Mouse (Mus musculus): ENCODE data around the gene Serpinb6a. TPM values are rescaled to one million over a fixed set of nuclear protein-coding genes. Genes with fewer than 3 reads are reported as not detected.

The Serpinb6a gene
- polyA plus RNA-seq, 1 experiment from 2014 or later = 38.8 TPM

DNA sequence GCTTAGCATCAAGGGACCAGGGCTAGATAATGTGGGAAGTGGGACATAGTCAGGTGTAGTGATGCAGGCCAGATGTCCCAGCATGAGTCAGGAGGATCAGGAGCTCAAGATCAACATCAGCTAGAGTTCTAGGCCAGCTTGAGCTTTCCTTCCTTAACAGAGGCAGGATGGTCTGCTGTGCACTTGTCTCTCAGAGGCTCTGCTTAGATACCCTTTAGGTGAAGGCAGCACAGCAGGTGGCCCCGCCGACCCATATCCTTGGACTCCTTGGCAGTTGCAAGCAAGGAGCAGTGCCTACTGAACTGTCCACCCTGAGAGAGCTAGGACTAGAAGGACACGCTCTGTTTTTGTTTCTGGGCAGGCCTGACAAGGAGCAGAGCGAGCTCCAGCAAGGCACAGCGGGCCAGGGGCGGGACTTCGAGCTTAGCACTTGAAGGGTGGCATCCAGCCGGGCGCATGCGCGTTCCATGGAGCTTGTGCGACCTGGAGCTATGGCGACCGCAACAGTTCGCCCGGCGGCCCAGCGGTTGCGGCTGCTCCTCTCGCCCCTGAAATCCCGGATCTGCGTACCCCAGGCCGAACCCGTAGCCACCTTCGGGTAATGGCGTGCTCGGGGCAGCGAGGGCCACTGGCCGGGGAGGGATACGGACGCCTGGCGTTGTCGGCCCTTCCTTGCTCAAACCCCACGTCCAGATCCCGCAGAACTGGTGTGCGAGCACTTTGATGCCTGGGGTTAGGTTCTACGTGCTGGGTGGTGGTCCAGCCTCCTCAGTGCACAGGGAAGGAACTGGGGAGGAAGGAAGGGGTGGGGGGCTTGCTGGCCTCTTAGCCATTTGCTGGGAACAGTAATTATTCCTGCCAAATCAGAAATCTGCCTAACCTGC is 34.8 kb upstream of the Serpinb6a start, which contains the start of gene Bphl:
TSS of gene Bphl (plus strand) at position 426 of the 884 bp plus-strand sequence.
- WGBS = under 1% methylated on average over 37 of the region's 37 CpGs
- H3K4me1 ChIP-seq = peaks cover 6% of the 10 kb centered on the region
- H3K36me3 ChIP-seq = peaks cover 7% of the 10 kb centered on the region
- H3K27ac ChIP-seq = peak within 1 kb of the TSS; percentile 70
- H3K4me3 ChIP-seq = peak within 1 kb of the TSS; percentile 68
- H3K9me3 ChIP-seq = no peaks in the 10 kb centered on the region; the same call in 1 of the 2 replicates
- H3K27me3 ChIP-seq (replicated peaks) = no peaks in the 10 kb centered on the region
- ATAC-seq (ENCODE audit: low FRiP score, low read depth) = peak; percentile 94
- H3K9ac ChIP-seq = peak within 1 kb of the TSS; percentile 88
- peak within 1 kb of the TSS; percentile 76 for H3K4me2 ChIP-seq (replicated peaks)

DNA sequence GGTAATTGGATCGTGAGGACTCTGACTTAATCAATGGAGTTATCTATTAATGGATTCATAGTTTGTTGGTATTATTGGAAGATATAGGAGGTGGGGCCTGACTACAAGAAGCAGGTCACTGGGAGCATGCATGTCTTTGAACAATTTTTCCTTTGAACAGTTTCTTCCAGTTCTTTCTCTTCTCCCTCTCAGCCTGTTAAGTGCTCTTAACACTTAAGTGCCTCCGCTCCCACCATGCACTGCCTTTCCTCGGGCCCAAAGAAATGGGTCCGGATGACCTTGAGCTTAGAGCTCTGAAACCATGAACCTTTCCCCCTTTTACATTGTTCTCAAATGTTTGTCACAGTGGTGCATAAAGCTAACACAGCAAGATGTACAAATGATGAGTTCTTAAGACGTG is 34.1 kb upstream of the Serpinb6a start:
- Histone ChIP-seq H3K4me2 (replicated peaks) (no peak overlapping the region), H3K9me3 (no peaks in the 10 kb centered on the region; the same call in 1 of the 2 replicates)

GRCm38 (mm10) chr13:34035424-34035823 is 32.8 kb upstream of the Serpinb6a start:
- Histone ChIP-seq H3K27me3 (replicated peaks) (no peaks in the 10 kb centered on the region), H3K9ac (no peak overlapping the region), H3K4me2 (replicated peaks) (no peak overlapping the region), H3K4me3 (no peak overlapping the region), H3K9me3 (no peaks in the 10 kb centered on the region; the same call in 1 of the 2 replicates), H3K27ac (no peak overlapping the region), H3K4me1 (peaks cover 6% of the 10 kb centered on the region), H3K36me3 (peaks cover 9% of the 10 kb centered on the region)
- ATAC-seq (ENCODE audit: low FRiP score, low read depth) = no peak
- 90% methylated on average over 3 of the region's 3 CpGs for WGBS

More for the DNA sequence above, 34.1 kb upstream of the Serpinb6a start:
- Histone ChIP-seq H3K9ac (no peak overlapping the region), H3K27ac (no peak overlapping the region), H3K27me3 (replicated peaks) (no peaks in the 10 kb centered on the region), H3K36me3 (peaks cover 9% of the 10 kb centered on the region), H3K4me1 (peaks cover 6% of the 10 kb centered on the region), H3K4me3 (no peak overlapping the region)
- 0 out of 2 replicates have a peak, but pooled peaks have one; percentile 3 for ATAC-seq (ENCODE audit: low FRiP score, low read depth)
- WGBS = 87% methylated on average over 5 of the region's 5 CpGs

GRCm38 (mm10) chr13:34032041-34032440 is 29.4 kb upstream of the Serpinb6a start:
- Histone ChIP-seq H3K4me2 (replicated peaks) (no peak overlapping the region), H3K27ac (no peak overlapping the region), H3K36me3 (peaks cover 6% of the 10 kb centered on the region), H3K4me1 (no peaks in the 10 kb centered on the region), H3K27me3 (replicated peaks) (no peaks in the 10 kb centered on the region), H3K4me3 (no peak overlapping the region), H3K9me3 (no peaks in the 10 kb centered on the region), H3K9ac (no peak overlapping the region)
- WGBS = 72% methylated on average over 2 of the region's 2 CpGs
- no peak for ATAC-seq (ENCODE audit: low FRiP score, low read depth)

DNA sequence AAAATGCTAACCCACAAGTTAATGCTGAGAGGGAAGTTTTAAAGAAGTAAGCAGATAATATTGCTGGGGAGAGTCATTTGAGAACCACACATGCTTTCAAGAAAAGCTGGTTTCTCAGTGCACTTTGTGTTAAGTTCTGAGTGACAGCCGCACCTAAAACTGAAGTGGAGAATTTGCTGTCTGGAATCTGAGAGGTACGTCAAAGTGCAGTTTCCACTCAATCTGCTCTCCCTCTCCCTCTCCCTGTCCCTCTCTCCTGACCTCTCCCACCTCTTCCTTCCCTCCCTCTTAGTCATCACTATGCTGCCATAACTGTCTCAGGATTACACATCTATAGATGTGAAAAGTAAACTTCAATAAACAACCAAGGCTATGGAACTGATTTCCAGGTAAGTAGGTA is 19.4 kb upstream of the Serpinb6a start:
- Histone ChIP-seq H3K27me3 (replicated peaks) (no peaks in the 10 kb centered on the region), H3K27ac (no peak overlapping the region), H3K9ac (no peak overlapping the region), H3K4me2 (replicated peaks) (no peak overlapping the region), H3K4me3 (no peak overlapping the region), H3K4me1 (no peaks in the 10 kb centered on the region), H3K36me3 (peaks cover 22% of the 10 kb centered on the region), H3K9me3 (no peaks in the 10 kb centered on the region)
- 85% methylated on average over 2 of the region's 2 CpGs for WGBS
- ATAC-seq (ENCODE audit: low FRiP score, low read depth) = no peak

DNA sequence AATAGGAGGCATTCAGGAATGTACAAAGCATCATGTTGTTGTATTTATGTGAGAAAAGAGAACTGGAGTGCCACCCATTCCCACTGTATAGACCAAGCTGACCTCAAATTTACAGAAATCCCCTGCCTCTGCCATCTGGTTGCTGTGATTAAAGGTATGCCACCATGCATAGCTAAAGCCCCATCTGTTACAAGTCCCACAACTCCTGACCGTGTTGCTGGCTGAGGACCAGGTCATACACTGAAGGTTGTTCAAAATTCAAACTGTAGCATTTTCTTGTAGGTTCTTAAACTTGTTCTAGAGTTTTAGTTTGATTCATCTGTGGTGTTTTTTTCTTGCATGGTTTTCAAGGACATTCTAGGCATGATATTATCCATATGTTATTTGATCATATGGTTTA is 15.9 kb upstream of the Serpinb6a start:
- ATAC-seq (ENCODE audit: low FRiP score, low read depth) = no peak
- Histone ChIP-seq H3K27me3 (replicated peaks) (no peaks in the 10 kb centered on the region), H3K9ac (no peak overlapping the region), H3K27ac (no peak overlapping the region), H3K4me1 (no peaks in the 10 kb centered on the region), H3K9me3 (no peaks in the 10 kb centered on the region), H3K4me2 (replicated peaks) (no peak overlapping the region), H3K36me3 (peaks cover 25% of the 10 kb centered on the region), H3K4me3 (no peak overlapping the region)
- WGBS = 91% methylated on average over 1 of the region's 1 CpGs

DNA sequence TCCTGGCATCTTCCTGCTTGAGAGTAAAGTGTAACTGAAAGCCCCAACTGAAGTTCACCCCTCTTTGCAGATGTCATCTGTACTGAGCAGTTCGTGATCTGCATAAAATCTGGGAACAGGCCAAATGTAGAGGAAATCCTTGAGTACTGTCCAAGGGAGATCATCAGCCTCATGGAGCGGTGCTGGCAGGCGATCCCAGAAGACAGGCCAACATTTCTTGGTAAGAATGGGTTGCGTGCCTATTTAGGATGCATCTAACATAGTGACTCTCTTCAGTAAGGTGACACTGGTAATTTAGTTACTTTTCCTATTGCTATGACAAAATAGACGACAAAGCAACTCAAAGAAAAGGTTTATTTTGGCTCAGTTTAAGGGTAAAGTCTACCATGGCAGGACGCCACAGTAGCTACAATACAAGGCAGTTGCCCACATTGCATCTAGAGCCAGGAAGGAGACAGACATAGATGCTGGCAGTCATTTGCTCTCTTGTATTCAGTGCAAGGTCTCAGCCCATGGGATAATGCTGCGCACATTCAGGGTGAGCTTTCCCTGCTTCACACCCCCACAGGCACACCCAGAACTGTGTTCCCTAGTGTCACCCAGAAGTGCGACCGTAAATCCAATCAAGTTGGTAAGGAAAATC is 14.5 kb upstream of the Serpinb6a start:
- no peaks in the 10 kb centered on the region for H3K9me3 ChIP-seq
- no peak for ATAC-seq (ENCODE audit: low FRiP score, low read depth)
- no peak overlapping the region for H3K4me2 ChIP-seq (replicated peaks)
- no peak overlapping the region for H3K9ac ChIP-seq
- WGBS = 95% methylated on average over 9 of the region's 9 CpGs
- H3K4me1 ChIP-seq = no peaks in the 10 kb centered on the region
- H3K4me3 ChIP-seq = no peak overlapping the region
- H3K27ac ChIP-seq = no peak overlapping the region
- H3K36me3 ChIP-seq = peaks cover 25% of the 10 kb centered on the region
- H3K27me3 ChIP-seq (replicated peaks) = no peaks in the 10 kb centered on the region

DNA sequence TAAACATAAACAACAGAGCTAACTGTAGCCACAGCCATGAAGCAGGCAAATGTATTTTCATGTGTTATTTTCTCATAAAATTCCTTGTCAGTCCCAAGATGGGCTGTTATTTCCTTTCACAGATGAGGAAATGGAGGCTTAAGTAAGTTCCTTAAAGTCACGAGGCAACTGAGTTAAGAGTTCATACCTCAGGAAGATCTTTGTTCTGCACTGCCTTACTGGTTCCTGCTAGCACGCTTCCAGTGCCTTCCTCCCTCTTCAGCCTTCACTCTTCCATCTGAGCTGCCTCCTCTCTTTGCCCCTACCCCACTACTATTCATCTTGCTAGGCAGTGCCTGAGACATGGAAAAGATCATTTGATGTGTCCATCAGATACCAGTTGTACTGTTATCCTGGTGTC is 4.6 kb upstream of the Serpinb6a start:
- H3K4me3 ChIP-seq = no peak overlapping the region
- WGBS = 76% methylated on average over 2 of the region's 2 CpGs
- no peak overlapping the region for H3K27ac ChIP-seq
- H3K9me3 ChIP-seq = no peaks in the 10 kb centered on the region
- ATAC-seq (ENCODE audit: low FRiP score, low read depth) = no peak
- H3K27me3 ChIP-seq (replicated peaks) = no peaks in the 10 kb centered on the region
- H3K4me2 ChIP-seq (replicated peaks) = no peak overlapping the region
- H3K4me1 ChIP-seq = 0 out of 2 replicates have a peak, but pooled peaks cover 5% of the 10 kb centered on the region
- no peak overlapping the region for H3K9ac ChIP-seq
- H3K36me3 ChIP-seq = peaks cover 4% of the 10 kb centered on the region; the same call in 1 of the 2 replicates

GRCm38 (mm10) chr13:34003058-34003457 is 464 bp upstream of the Serpinb6a start:
- peak; percentile 3; the same call in 1 of the 2 replicates for ATAC-seq (ENCODE audit: low FRiP score, low read depth)
- H3K27ac ChIP-seq = no peak overlapping the region

GRCm38 (mm10) chr13:33995197-33995596 is 7.4 kb downstream of the Serpinb6a start:
- no peak for ATAC-seq (ENCODE audit: low FRiP score, low read depth)
- no peak overlapping the region for H3K9ac ChIP-seq
- no peaks in the 10 kb centered on the region for H3K4me1 ChIP-seq
- no peaks in the 10 kb centered on the region for H3K27me3 ChIP-seq (replicated peaks)
- H3K27ac ChIP-seq = no peak overlapping the region
- H3K4me3 ChIP-seq = no peak overlapping the region
- no peak overlapping the region for H3K4me2 ChIP-seq (replicated peaks)
- H3K36me3 ChIP-seq = no peaks in the 10 kb centered on the region
- 24% methylated on average over 1 of the region's 1 CpGs for WGBS
- no peaks in the 10 kb centered on the region for H3K9me3 ChIP-seq

More at GRCm38 (mm10) chr13:34003058-34003457, 464 bp upstream of the Serpinb6a start:
- 11% methylated on average over 5 of the region's 5 CpGs for WGBS
- Histone ChIP-seq H3K4me1 (0 out of 2 replicates have a peak, but pooled peaks cover 8% of the 10 kb centered on the region), H3K4me3 (peak overlapping the region; percentile 94), H3K4me2 (replicated peaks) (peak overlapping the region; percentile 80), H3K27me3 (replicated peaks) (no peaks in the 10 kb centered on the region), H3K9ac (peak overlapping the region; percentile 94), H3K9me3 (no peaks in the 10 kb centered on the region), H3K36me3 (no peaks in the 10 kb centered on the region)

DNA sequence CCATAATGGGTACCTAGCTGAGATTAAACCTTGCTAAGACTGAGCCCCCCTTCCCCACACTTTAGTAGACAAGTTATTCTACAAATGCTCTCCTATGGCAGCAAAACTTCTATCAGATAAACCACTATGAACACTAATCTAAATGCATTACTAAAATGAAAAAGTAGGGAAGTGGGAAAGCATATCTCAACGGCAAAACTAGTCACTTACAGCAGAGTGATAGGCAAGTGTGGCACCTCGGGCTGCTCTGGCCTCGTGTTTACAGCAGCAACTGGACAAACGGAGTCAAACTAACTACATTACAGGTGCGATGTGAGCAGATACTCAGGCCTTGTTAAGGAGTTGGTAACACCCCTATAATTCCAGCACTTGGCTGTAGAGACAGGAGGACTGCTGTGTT is 13.0 kb downstream of the Serpinb6a start:
- no peak overlapping the region for H3K27ac ChIP-seq
- H3K9me3 ChIP-seq = no peaks in the 10 kb centered on the region
- no peaks in the 10 kb centered on the region for H3K4me1 ChIP-seq
- H3K4me3 ChIP-seq = no peak overlapping the region
- no peaks in the 10 kb centered on the region for H3K36me3 ChIP-seq
- H3K9ac ChIP-seq = no peak overlapping the region
- ATAC-seq (ENCODE audit: low FRiP score, low read depth) = no peak
- 82% methylated on average over 5 of the region's 5 CpGs for WGBS
- no peak overlapping the region for H3K4me2 ChIP-seq (replicated peaks)
- H3K27me3 ChIP-seq (replicated peaks) = no peaks in the 10 kb centered on the region

DNA sequence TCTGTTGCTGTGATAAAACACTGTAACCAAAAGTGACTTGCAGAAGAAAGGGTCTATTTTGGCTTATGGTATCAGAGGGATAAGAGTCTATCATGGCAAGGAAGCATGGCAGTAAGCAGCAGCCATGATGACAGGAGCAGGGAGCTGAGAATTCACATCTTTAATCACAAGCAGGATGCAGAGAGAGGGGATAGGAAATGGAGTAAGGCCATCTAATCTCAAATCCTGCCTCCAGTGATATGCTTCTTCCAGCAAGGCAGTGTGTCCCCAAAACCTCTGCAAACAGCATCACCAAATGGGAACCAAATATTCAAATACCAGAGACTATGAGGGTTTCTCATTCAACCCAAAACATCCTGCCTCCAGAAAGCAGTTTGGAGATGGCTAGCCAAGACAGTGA is 36.0 kb downstream of the Serpinb6a start:
- no peak for ATAC-seq (ENCODE audit: low FRiP score, low read depth)
- H3K9me3 ChIP-seq = no peaks in the 10 kb centered on the region
- no peaks in the 10 kb centered on the region for H3K27me3 ChIP-seq (replicated peaks)
- no peak overlapping the region for H3K27ac ChIP-seq
- no peaks in the 10 kb centered on the region for H3K4me1 ChIP-seq
- H3K36me3 ChIP-seq = no peaks in the 10 kb centered on the region
- no peak overlapping the region for H3K4me2 ChIP-seq (replicated peaks)
- no peak overlapping the region for H3K4me3 ChIP-seq
- H3K9ac ChIP-seq = no peak overlapping the region
